Mouse (Mus musculus) heart, embryonic 16.5 days (tissue): ENCODE measurements around the gene Cntfr. TPM values are rescaled to one million over a fixed set of nuclear protein-coding genes. Genes with fewer than 3 reads are reported as not detected.
A peak's percentile ranks its signal among the peaks of the same experiment; 100 is the strongest.
"Not testable (repeated sequence)": the region's sequence is repeated elsewhere in the genome, so short reads cannot be mapped to it uniquely, and the experiment has no call there.

Experiments
- ATAC-seq: fragments of 200-750 bp; cut with Nextera tagmentation; replicated peaks from 2 replicates; pipeline ENCODE4 v1.8.0; 2017; ENCODE audit warnings: moderate number of reproducible peaks; ENCODE audit not compliant: insufficient read depth, low FRiP score; ENCODE audit errors: extremely low read depth
- H3K27ac ChIP-seq: fragments of 300-500 bp; sonication (generic); 2 replicates; pipeline ENCODE4 v1.5.1; 2014; ENCODE audit warnings: mild to moderate bottlenecking, low read length, control low read depth, moderate library complexity
- H3K27me3 ChIP-seq: fragments of 300-500 bp; sonication (generic); 2 replicates; pipeline ENCODE4 v1.6.1; 2014; ENCODE audit warnings: low read length, mixed read lengths; ENCODE audit not compliant: control insufficient read depth, insufficient read depth
- H3K36me3 ChIP-seq: fragments of 300-500 bp; sonication (generic); 2 replicates; pipeline ENCODE4 v1.6.1; 2014; ENCODE audit not compliant: control insufficient read depth, insufficient read depth
- H3K4me1 ChIP-seq: fragments of 300-500 bp; sonication (generic); 2 replicates; pipeline ENCODE4 v1.6.1; 2014; ENCODE audit warnings: low read length, mixed read lengths; ENCODE audit not compliant: control insufficient read depth, insufficient read depth
- H3K4me2 ChIP-seq: fragments of 300-500 bp; sonication (generic); 2 replicates; pipeline ENCODE4 v1.6.1; 2014; ENCODE audit warnings: low read depth, mild to moderate bottlenecking, control low read depth, low read length
- H3K4me3 ChIP-seq: fragments of 300-500 bp; sonication (generic); 2 replicates; pipeline ENCODE4 v1.5.1; 2014; ENCODE audit warnings: mild to moderate bottlenecking, control low read depth, low read length
- H3K9ac ChIP-seq: fragments of 300-500 bp; sonication (generic); 2 replicates; pipeline ENCODE4 v1.6.1; 2014; ENCODE audit warnings: low read length, control low read depth
- H3K9me3 ChIP-seq: fragments of 300-500 bp; sonication (generic); replicated peaks from 2 replicates; pipeline ENCODE4 v1.6.1; 2016; ENCODE audit warnings: low read length; ENCODE audit not compliant: control insufficient read depth
- WGBS: fragments of 180-500 bp; shearing (Covaris S2); extraction: QIAGEN DNeasy Blood & Tissue Kit; methylation state at CpG from one replicate; pipeline ENCODE4 v1.1.7; 2014; 5-methylcytosine and 5-hydroxymethylcytosine counted together
- polyA plus RNA-seq: library from polyadenylated mRNA; unstranded; fragments of >200 nt; fragmentation: Nextera tagmentation; extraction: Ambion mirVana; gene quantifications from 2 replicates; pipeline ENCODE4 v1.2.1, GENCODE M21; 2015

Cntfr gene
- polyA plus RNA-seq, result 1.5 and 2.0 TPM in 2 replicates

DNA sequence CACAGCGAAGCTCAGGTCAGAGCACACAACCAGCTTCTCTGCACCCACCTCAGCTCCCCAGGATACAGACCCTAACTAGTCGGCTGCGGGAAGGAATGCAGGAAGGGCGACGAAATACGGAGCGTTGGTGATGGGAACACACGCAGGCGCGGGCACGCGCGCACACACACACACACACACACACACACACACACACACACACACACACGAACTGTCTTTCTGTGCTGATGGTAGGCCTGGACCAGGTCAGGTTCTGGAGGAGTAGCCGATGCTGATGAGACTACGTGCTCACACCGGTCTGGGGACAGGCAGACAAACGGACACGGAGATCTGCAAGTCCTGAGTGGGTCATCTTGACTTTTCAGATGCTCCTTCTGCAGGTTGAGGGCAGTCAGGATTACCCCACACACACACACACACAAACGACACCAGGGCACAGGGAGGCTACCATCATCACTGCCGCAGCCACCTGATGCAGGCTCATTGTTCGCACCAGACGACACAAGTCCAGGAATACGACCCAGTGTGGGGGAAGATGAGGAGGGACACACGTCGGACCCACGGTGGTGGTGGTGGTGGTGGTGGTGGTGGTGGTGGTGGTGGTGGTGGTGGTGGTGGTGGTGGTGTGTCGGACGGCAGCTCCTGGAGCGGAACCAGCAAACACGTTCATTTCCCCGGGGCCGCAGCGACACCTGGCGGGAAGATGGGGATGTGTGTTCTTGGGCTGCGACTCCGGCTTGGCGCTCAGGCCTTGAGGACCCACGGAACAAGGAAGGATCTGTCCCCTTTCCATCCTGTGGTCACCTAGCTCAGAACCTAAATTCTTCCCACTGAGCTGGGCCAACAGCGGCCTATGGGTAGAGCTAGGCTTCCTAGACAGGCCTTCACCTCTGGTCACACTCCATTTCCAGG lies at the start of gene Cntfr:
TSS of gene Cntfr (minus strand) at position 160 of the 912 bp plus-strand sequence.
- not testable (repeated sequence) for H3K9me3 ChIP-seq, H3K9ac ChIP-seq, H3K4me3 ChIP-seq, H3K4me1 ChIP-seq, H3K27ac ChIP-seq, H3K27me3 ChIP-seq, H3K36me3 ChIP-seq, ATAC-seq
- peak within 1 kb of the TSS; percentile 43; the same call in 1 of the 2 replicates for H3K4me2 ChIP-seq
- WGBS, result 12% methylated on average over 29 of the region's 40 CpGs

DNA sequence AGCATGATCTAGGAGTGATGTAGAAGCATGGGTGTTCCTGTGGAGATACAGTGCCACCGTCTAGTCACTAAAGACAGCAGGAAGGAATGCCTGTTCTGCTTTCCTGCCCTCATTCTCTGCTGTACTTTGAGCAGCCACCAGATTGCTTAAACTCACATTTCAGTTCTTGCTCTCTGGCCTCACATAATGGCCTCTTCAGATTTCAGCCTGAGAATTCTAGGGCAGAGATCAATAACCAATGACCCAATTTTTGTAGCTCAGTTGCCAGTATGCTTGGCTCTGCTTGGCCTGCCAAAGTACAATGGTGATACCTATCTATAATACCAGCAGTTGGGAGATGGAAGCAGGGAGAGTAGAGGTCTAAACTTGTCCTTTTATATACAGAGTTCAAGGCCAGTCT lies 48.1 kb upstream of the Cntfr start:
- Histone ChIP-seq H3K27ac (no peak overlapping the region), H3K27me3 (no peaks in the 10 kb centered on the region), H3K4me1 (peaks cover 5% of the 10 kb centered on the region), H3K9ac (no peak overlapping the region), H3K4me3 (no peak overlapping the region), H3K4me2 (no peak overlapping the region), H3K9me3 (peaks cover 17% of the 10 kb centered on the region), H3K36me3 (peaks cover 8% of the 10 kb centered on the region; the same call in 1 of the 2 replicates)
- ATAC-seq, result no peak
- WGBS, result 48% methylated on average over 1 of the region's 1 CpGs

DNA sequence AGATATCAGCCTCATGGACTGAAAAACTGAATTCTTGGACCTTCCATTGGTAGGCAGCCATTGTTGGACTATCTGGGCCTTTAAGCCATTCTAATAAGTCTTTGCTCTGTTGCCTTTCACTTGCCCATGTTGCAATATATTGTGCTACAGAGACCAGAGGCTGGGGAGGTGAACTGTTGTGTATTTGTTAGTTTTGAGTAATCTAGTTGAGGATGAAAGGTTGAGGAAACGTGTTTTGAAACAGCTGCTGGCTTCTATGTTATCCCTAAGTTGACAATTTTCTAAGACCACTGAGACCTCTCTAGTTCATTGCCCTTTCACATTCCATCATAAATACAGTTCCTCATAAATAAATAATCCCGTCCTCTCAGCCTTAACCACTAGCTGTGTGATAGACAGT lies 47.2 kb upstream of the Cntfr start:
- peaks cover 17% of the 10 kb centered on the region for H3K9me3 ChIP-seq
- no peak overlapping the region for H3K4me2 ChIP-seq
- H3K4me3 ChIP-seq, result no peak overlapping the region
- peaks cover 11% of the 10 kb centered on the region for H3K4me1 ChIP-seq
- peaks cover 10% of the 10 kb centered on the region for H3K36me3 ChIP-seq
- no peak for ATAC-seq
- H3K27ac ChIP-seq, result no peak overlapping the region
- H3K27me3 ChIP-seq, result no peaks in the 10 kb centered on the region
- 57% methylated on average over 2 of the region's 2 CpGs for WGBS
- H3K9ac ChIP-seq, result no peak overlapping the region

DNA sequence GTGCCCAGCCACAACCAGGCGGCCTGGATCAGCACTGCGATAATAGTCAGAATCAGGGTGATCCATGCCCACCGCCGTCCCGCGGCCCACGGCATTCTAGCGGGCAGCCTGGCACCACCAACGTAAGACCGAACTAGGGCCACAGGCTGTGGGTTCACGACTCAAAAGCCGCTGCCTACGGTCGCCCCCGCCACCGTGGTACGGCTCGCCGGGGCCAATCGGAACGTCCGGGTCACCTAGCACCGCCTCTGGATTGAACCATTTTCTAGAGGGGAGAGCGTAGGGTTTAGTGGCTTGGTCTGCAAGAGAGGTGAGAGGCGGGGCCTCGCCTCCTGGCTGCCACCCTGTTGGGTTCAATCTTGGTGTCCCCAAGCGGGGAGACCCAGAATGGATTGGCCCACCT lies 44.3 kb upstream of the Cntfr start:
- Histone ChIP-seq H3K36me3 (peaks cover 8% of the 10 kb centered on the region), H3K4me1 (peaks cover 11% of the 10 kb centered on the region), H3K9ac (peak overlapping the region; percentile 89), H3K4me3 (peak overlapping the region; percentile 83), H3K9me3 (peaks cover 4% of the 10 kb centered on the region), H3K27me3 (no peaks in the 10 kb centered on the region), H3K4me2 (peak overlapping the region; percentile 91), H3K27ac (peak overlapping the region; percentile 88)
- ATAC-seq, result peak; percentile 96
- under 1% methylated on average over 27 of the region's 27 CpGs for WGBS

DNA sequence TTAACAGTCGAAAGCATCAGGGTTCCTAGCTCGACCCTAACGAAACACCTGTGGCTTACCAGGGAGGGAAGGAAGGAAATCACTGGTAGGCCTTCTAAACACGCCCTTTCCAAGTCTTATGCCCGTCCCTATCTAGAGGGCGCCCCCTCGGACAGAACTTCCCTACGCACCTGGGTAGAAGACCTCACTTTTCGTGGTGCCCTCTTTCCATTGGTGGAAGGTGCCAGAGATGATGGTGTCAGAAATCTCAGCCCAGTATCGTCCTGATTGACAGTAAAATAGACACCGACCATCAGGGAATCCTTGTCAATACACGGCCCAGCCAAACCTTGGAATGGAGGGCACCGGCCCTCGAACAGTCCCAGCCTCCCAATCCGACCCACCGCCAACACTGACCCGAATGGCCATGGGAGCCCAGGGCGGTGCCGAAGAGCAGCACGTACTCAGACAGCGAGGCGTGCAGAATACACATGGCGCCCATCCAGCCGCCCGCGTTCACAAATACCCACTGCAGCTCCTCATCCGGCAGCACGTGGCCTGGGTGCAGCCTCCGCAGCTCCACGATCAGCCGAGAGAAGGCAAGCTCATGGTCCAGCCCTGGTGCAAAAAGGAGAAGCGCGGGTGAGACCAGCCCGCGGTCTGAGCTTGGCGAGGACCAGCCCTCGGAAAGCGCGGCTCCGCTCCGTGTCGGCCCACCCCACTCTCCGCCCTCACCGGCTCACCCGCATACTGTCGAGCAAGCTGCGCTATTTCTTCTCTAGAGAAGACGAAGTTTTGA lies 43.7 kb upstream of the Cntfr start:
- peaks cover 11% of the 10 kb centered on the region for H3K4me1 ChIP-seq
- no peaks in the 10 kb centered on the region for H3K27me3 ChIP-seq
- WGBS, result 1% methylated on average over 48 of the region's 48 CpGs
- no peaks in the 10 kb centered on the region for H3K9me3 ChIP-seq
- peak overlapping the region; percentile 83 for H3K4me3 ChIP-seq
- peak; percentile 75 for ATAC-seq
- peaks cover 7% of the 10 kb centered on the region; the same call in 1 of the 2 replicates for H3K36me3 ChIP-seq
- H3K27ac ChIP-seq, result peak overlapping the region; percentile 88
- peak overlapping the region; percentile 91 for H3K4me2 ChIP-seq
- peak overlapping the region; percentile 89 for H3K9ac ChIP-seq

DNA sequence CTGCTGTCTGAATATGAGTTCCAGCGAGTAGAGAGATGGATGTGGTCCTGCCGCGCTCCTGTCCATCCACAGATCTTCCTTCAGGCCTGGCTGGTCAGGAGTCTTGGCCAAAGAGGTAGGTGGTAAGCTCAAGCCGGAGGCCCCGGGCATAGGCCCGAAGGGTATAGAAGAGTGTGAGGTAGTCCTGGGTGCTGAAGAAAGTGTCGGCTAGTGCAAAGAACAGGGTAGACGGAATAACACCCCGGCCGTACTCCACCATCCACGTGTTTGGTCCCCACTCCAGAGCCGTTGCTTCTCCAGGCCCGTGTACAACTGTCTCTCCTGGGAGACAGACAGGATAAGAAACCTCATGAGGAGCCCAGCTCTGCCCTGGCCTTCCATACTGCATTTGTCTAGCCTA lies 42.4 kb upstream of the Cntfr start:
- ATAC-seq, result no peak
- WGBS, result 92% methylated on average over 13 of the region's 13 CpGs
- Histone ChIP-seq H3K36me3 (peaks cover 7% of the 10 kb centered on the region; the same call in 1 of the 2 replicates), H3K4me3 (no peak overlapping the region), H3K4me1 (peaks cover 11% of the 10 kb centered on the region), H3K9ac (no peak overlapping the region), H3K4me2 (no peak overlapping the region), H3K27ac (no peak overlapping the region), H3K9me3 (no peaks in the 10 kb centered on the region), H3K27me3 (peaks cover 5% of the 10 kb centered on the region; the same call in 1 of the 2 replicates)

DNA sequence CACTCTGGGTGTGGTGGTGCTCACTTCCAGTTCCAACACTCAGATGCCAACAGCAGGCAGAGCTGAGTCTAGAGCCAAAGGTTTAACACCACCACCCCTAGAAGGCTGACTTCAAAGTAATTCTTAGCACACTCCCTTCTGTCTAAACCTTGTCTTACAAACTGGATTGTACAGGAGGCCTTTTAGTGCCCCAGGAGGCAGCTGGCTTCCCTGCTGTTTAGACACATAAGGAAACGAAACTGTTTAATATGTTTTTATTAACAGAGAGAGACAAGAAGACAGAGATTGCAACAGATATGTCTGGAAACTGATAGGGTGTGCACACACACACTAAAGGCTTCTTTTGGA lies 41.3 kb upstream of the Cntfr start:
- Histone ChIP-seq H3K4me1 (peaks cover 11% of the 10 kb centered on the region), H3K27me3 (peaks cover 6% of the 10 kb centered on the region), H3K9ac (no peak overlapping the region), H3K27ac (no peak overlapping the region), H3K36me3 (peaks cover 7% of the 10 kb centered on the region; the same call in 1 of the 2 replicates), H3K4me3 (no peak overlapping the region), H3K4me2 (no peak overlapping the region), H3K9me3 (no peaks in the 10 kb centered on the region)
- ATAC-seq, result no peak
- WGBS, result 83% methylated on average over 1 of the region's 1 CpGs

DNA sequence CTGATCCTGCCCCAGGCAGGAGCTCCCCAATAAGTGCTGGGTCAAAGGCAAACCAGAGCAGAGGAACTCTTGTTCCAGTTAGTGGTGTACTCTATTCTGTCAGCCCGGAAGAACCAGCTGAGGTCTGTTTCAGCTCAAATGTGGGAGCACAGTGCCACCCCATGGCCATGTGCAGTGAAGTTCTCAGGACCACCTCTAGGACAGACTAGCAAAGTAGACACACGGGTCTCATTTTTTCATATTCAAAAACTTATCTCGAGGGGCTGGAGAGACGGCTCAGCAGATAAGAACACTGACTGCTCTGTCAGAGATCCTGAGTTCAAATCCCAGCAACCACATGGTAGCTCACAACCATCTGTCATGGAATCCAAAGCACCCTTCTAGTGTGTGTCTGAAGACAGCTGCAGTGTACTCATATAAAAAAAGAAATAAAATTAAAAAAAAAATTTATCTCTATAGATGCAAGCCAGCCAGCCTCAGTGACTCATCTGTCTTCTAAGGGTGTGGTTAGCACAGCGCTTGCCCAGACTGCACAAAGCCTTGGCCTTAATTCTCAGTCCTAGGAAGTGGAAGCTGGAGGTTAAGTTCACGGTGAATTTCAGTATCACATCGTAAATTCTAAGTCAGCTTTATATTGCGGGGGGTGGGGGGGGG lies 40.8 kb upstream of the Cntfr start:
- H3K27ac ChIP-seq, result no peak overlapping the region
- peaks cover 11% of the 10 kb centered on the region for H3K27me3 ChIP-seq
- H3K4me2 ChIP-seq, result no peak overlapping the region
- no peaks in the 10 kb centered on the region for H3K9me3 ChIP-seq
- no peak overlapping the region for H3K9ac ChIP-seq
- 0 out of 2 replicates have a peak, but pooled peaks have one; percentile 29 for ATAC-seq
- H3K4me1 ChIP-seq, result peaks cover 11% of the 10 kb centered on the region
- peaks cover 7% of the 10 kb centered on the region; the same call in 1 of the 2 replicates for H3K36me3 ChIP-seq
- H3K4me3 ChIP-seq, result no peak overlapping the region
- 39% methylated on average over 8 of the region's 8 CpGs for WGBS
